Mouse (Mus musculus): ENCODE measurements around the gene Slc7a1. TPM values are rescaled to one million over a fixed set of nuclear protein-coding genes. Genes with fewer than 3 reads are reported as not detected.
A peak's percentile ranks its signal among the peaks of the same experiment; 100 is the strongest.

Gene Slc7a1
- total and polyA plus RNA-seq, 2 experiments from 2014 or later = 13.2 to 31.0 TPM

GRCm38 (mm10) chr5:148386471-148386870, 13.2 kb downstream of the Slc7a1 start:
- H3K9me3 ChIP-seq (replicated peaks; ENCODE audit: control insufficient read depth, low read length) = 0 out of 2 replicates have a peak, but pooled peaks cover 3% of the 10 kb centered on the region
- ATAC-seq (ENCODE audit: insufficient read depth, low read depth) = no peak
- no peak for DNase-seq (ENCODE audit: low spot score)
- no peak overlapping the region for H3K27ac ChIP-seq (ENCODE audit: low read depth)
- no peak overlapping the region for H3K4me3 ChIP-seq (ENCODE audit: low read depth, low read length)
- peak; percentile 25 for TF ChIP-seq CTCF (IDR thresholded peaks at IDR 0.05; ENCODE audit: low read depth)
- TF ChIP-seq EP300 (IDR thresholded peaks at IDR 0.05; ENCODE audit: low read depth) = no peak
- H3K27me3 ChIP-seq (ENCODE audit: control insufficient read depth, insufficient read depth, low read length) = no peaks in the 10 kb centered on the region
- H3K4me2 ChIP-seq (ENCODE audit: low read depth, low read length) = no peak overlapping the region
- no peaks in the 10 kb centered on the region for H3K36me3 ChIP-seq (replicated peaks; ENCODE audit: control insufficient read depth, insufficient read depth, low read length)
- WGBS = 91% methylated on average over 9 of the region's 9 CpGs
- peaks cover 18% of the 10 kb centered on the region for H3K4me1 ChIP-seq (ENCODE audit: control insufficient read depth, insufficient read depth)
- no peak overlapping the region for H3K9ac ChIP-seq (replicated peaks; ENCODE audit: low read depth, low read length)

- no peak for ATAC-seq (ENCODE audit: insufficient read depth, low read depth)
- no peak overlapping the region for H3K9ac ChIP-seq (replicated peaks; ENCODE audit: low read depth, low read length)
- no peak overlapping the region for H3K4me3 ChIP-seq (ENCODE audit: low read depth, low read length)
- H3K36me3 ChIP-seq (replicated peaks; ENCODE audit: control insufficient read depth, insufficient read depth, low read length) = no peaks in the 10 kb centered on the region
- DNase-seq (ENCODE audit: low spot score) = no peak
- no peak for TF ChIP-seq EP300 (IDR thresholded peaks at IDR 0.05; ENCODE audit: low read depth)
- TF ChIP-seq CTCF (IDR thresholded peaks at IDR 0.05; ENCODE audit: low read depth) = no peak
- H3K4me1 ChIP-seq (ENCODE audit: control insufficient read depth, insufficient read depth) = peaks cover 18% of the 10 kb centered on the region
- no peak overlapping the region for H3K27ac ChIP-seq (ENCODE audit: low read depth)
- H3K9me3 ChIP-seq (replicated peaks; ENCODE audit: control insufficient read depth, low read length) = 0 out of 2 replicates have a peak, but pooled peaks cover 3% of the 10 kb centered on the region
- 63% methylated on average over 9 of the region's 9 CpGs for WGBS
- H3K4me2 ChIP-seq (ENCODE audit: low read depth, low read length) = no peak overlapping the region
- no peaks in the 10 kb centered on the region for H3K27me3 ChIP-seq (ENCODE audit: control insufficient read depth, insufficient read depth, low read length)
These were observed 15.1 kb downstream of the Slc7a1 start for GRCm38 (mm10) chr5:148384501-148385055.

GRCm38 (mm10) chr5:148383841-148384500, 15.7 kb downstream of the Slc7a1 start:
- DNase-seq (ENCODE audit: low spot score) (no peak), ATAC-seq (ENCODE audit: insufficient read depth, low read depth) (no peak)
- Histone ChIP-seq H3K9ac (replicated peaks; ENCODE audit: low read depth, low read length) (no peak overlapping the region), H3K9me3 (replicated peaks; ENCODE audit: control insufficient read depth, low read length) (0 out of 2 replicates have a peak, but pooled peaks cover 3% of the 10 kb centered on the region), H3K27ac (ENCODE audit: low read depth) (no peak overlapping the region), H3K36me3 (replicated peaks; ENCODE audit: control insufficient read depth, insufficient read depth, low read length) (no peaks in the 10 kb centered on the region), H3K4me1 (ENCODE audit: control insufficient read depth, insufficient read depth) (peaks cover 18% of the 10 kb centered on the region), H3K4me2 (ENCODE audit: low read depth, low read length) (no peak overlapping the region), H3K27me3 (ENCODE audit: control insufficient read depth, insufficient read depth, low read length) (no peaks in the 10 kb centered on the region), H3K4me3 (ENCODE audit: low read depth, low read length) (no peak overlapping the region)
- WGBS = 50% methylated on average over 14 of the region's 14 CpGs
- TF ChIP-seq EP300 (IDR thresholded peaks at IDR 0.05; ENCODE audit: low read depth) (no peak), CTCF (IDR thresholded peaks at IDR 0.05; ENCODE audit: low read depth) (no peak)

- DNase-seq (ENCODE audit: low spot score) (no peak), ATAC-seq (ENCODE audit: insufficient read depth, low read depth) (no peak)
- 79% methylated on average over 8 of the region's 8 CpGs for WGBS
- Histone ChIP-seq H3K4me1 (ENCODE audit: control insufficient read depth, insufficient read depth) (peaks cover 17% of the 10 kb centered on the region), H3K4me3 (ENCODE audit: low read depth, low read length) (no peak overlapping the region), H3K27me3 (ENCODE audit: control insufficient read depth, insufficient read depth, low read length) (no peaks in the 10 kb centered on the region), H3K9ac (replicated peaks; ENCODE audit: low read depth, low read length) (no peak overlapping the region), H3K9me3 (replicated peaks; ENCODE audit: control insufficient read depth, low read length) (no peaks in the 10 kb centered on the region), H3K27ac (ENCODE audit: low read depth) (no peak overlapping the region), H3K36me3 (replicated peaks; ENCODE audit: control insufficient read depth, insufficient read depth, low read length) (no peaks in the 10 kb centered on the region), H3K4me2 (ENCODE audit: low read depth, low read length) (no peak overlapping the region)
- TF ChIP-seq EP300 (IDR thresholded peaks at IDR 0.05; ENCODE audit: low read depth) = no peak
- TF ChIP-seq CTCF (IDR thresholded peaks at IDR 0.05; ENCODE audit: low read depth) = no peak
These were observed 18.6 kb downstream of the Slc7a1 start for GRCm38 (mm10) chr5:148381083-148381482.

GRCm38 (mm10) chr5:148380246-148380504, 19.5 kb downstream of the Slc7a1 start:
- H3K9ac ChIP-seq (replicated peaks; ENCODE audit: low read depth, low read length) = no peak overlapping the region
- H3K27ac ChIP-seq (ENCODE audit: low read depth) = no peak overlapping the region
- peaks cover 12% of the 10 kb centered on the region for H3K4me1 ChIP-seq (ENCODE audit: control insufficient read depth, insufficient read depth)
- TF ChIP-seq EP300 (IDR thresholded peaks at IDR 0.05; ENCODE audit: low read depth) (no peak), CTCF (IDR thresholded peaks at IDR 0.05; ENCODE audit: low read depth) (no peak)
- no peak for ATAC-seq (ENCODE audit: insufficient read depth, low read depth)
- no peak overlapping the region for H3K4me2 ChIP-seq (ENCODE audit: low read depth, low read length)
- no peaks in the 10 kb centered on the region for H3K27me3 ChIP-seq (ENCODE audit: control insufficient read depth, insufficient read depth, low read length)
- 95% methylated on average over 6 of the region's 6 CpGs for WGBS
- H3K36me3 ChIP-seq (replicated peaks; ENCODE audit: control insufficient read depth, insufficient read depth, low read length) = 0 out of 2 replicates have a peak, but pooled peaks cover 5% of the 10 kb centered on the region
- H3K4me3 ChIP-seq (ENCODE audit: low read depth, low read length) = no peak overlapping the region
- no peaks in the 10 kb centered on the region for H3K9me3 ChIP-seq (replicated peaks; ENCODE audit: control insufficient read depth, low read length)
- DNase-seq (ENCODE audit: low spot score) = no peak
